Mouse (Mus musculus) MEL (cell line): ENCODE data around the gene Tfam. TPM values are rescaled to one million over a fixed set of nuclear protein-coding genes. Genes with fewer than 3 reads are reported as not detected.

Source experiments
- DNase-seq: peaks from one replicate; pipeline ENCODE4 v3.0.0; 2011; ENCODE audit warnings: low read depth, low spot score
- H3K27ac ChIP-seq: 2 replicates; pipeline ENCODE4 v1.5.1; 2012; ENCODE audit warnings: low read depth, mild to moderate bottlenecking, control low read depth, low read length, moderate library complexity; ENCODE audit not compliant: control insufficient read depth
- H3K27me3 ChIP-seq, 2 experiments: fragments of 150-350 bp in 1 of 2; sonication (generic) in 1 of 2; 2 replicates each; pipeline ENCODE4 v1.6.1; 2012; ENCODE audit warnings: low read length in 2 of 2, mild to moderate bottlenecking in 2 of 2, improper control_type of control experiment in 1 of 2, moderate library complexity in 1 of 2; ENCODE audit not compliant: insufficient read depth in 2 of 2, control insufficient read depth in 1 of 2
- H3K36me3 ChIP-seq, 2 experiments: 2 replicates each; pipeline ENCODE4 v1.6.1; 2012 to 2014; ENCODE audit warnings: low read length in 2 of 2, improper control_type of control experiment in 1 of 2, inconsistent platforms in 1 of 2, mild to moderate bottlenecking in 1 of 2; ENCODE audit not compliant: insufficient read depth in 2 of 2, control insufficient read depth in 1 of 2
- H3K4me1 ChIP-seq, 2 experiments: fragments of 150-350 bp in 1 of 2; sonication (generic) in 1 of 2; 2 replicates each; pipeline ENCODE4 v1.6.1; 2012; ENCODE audit warnings: low read length in 2 of 2, improper control_type of control experiment in 1 of 2, mild to moderate bottlenecking in 1 of 2; ENCODE audit not compliant: insufficient read depth in 2 of 2, control insufficient read depth in 1 of 2
- H3K4me3 ChIP-seq, 2 experiments: fragments of 150-350 bp in 1 of 2; sonication (generic) in 1 of 2; 2 replicates each; pipeline ENCODE4 v1.5.1; 2012; ENCODE audit warnings: low read depth in 2 of 2, low read length in 2 of 2, mild to moderate bottlenecking in 2 of 2, moderate library complexity in 2 of 2, control low read depth in 1 of 2, improper control_type of control experiment in 1 of 2; ENCODE audit not compliant: control insufficient read depth in 1 of 2, insufficient read depth in 1 of 2
- H3K79me2 ChIP-seq: 2 replicates; pipeline ENCODE4 v1.6.1; 2012; ENCODE audit warnings: mild to moderate bottlenecking, low read length, moderate library complexity; ENCODE audit not compliant: control insufficient read depth, poor library complexity, insufficient read depth
- H3K9ac ChIP-seq: 2 replicates; pipeline ENCODE4 v1.6.1; 2012; ENCODE audit warnings: low read depth, mild to moderate bottlenecking, control low read depth, low read length, moderate library complexity; ENCODE audit not compliant: control insufficient read depth, poor library complexity, severe bottlenecking
- H3K9me3 ChIP-seq: fragments of 150-350 bp; sonication (generic); replicated peaks from 2 replicates; pipeline ENCODE4 v1.6.1; 2012; ENCODE audit warnings: mild to moderate bottlenecking, low read length, improper control_type of control experiment, moderate library complexity; ENCODE audit not compliant: insufficient read depth
- TBP ChIP-seq: IDR thresholded peaks from 2 replicates; pipeline ENCODE4 v1.8.0; 2011; ENCODE audit warnings: low read depth, low read length, improper control_type of control experiment
- ZKSCAN1 ChIP-seq: IDR thresholded peaks from 2 replicates; pipeline ENCODE4 v1.6.1; 2012; ENCODE audit warnings: low read depth, mild to moderate bottlenecking, inconsistent platforms, low read length, improper control_type of control experiment, moderate library complexity
- ZMIZ1 ChIP-seq: IDR thresholded peaks from 2 replicates; pipeline ENCODE4 v1.6.1; 2012; ENCODE audit warnings: low read depth, mild to moderate bottlenecking, inconsistent platforms, low read length, improper control_type of control experiment, moderate library complexity
- polyA plus RNA-seq, 2 experiments: library from polyadenylated mRNA; stranded (reverse) in 1 of 2; unstranded in 1 of 2; fragments of >175 nt in 1 of 2; fragments of >200 nt in 1 of 2; gene quantifications; 2 replicates each; pipeline versions ENCODE4 v1.2.1 to v1.2.4; 2012; ENCODE audit warnings: low replicate concordance in 2 of 2, low read depth in 1 of 2; ENCODE audit not compliant: insufficient read length in 2 of 2, insufficient read depth in 1 of 2, missing spikeins in 1 of 2
- total RNA-seq: library from RNA; depleted of rRNA; stranded (reverse); fragments of 300-350 nt; gene quantifications from 2 replicates; pipeline ENCODE4 v1.2.3, GENCODE M21; 2012; rRNA removed

Gene Tfam
- total and polyA plus RNA-seq, 3 experiments: 55.9 to 97.8 (median 76.4) TPM

GRCm38 (mm10) chr10:71176341-71176740, 61.7 kb downstream of the Tfam start:
- no peak for DNase-seq
- no peak overlapping the region for H3K27ac ChIP-seq
- no peaks in the 10 kb centered on the region for H3K9me3 ChIP-seq
- H3K4me1 ChIP-seq: no peaks in the 10 kb centered on the region
- TF ChIP-seq TBP (no peak), ZMIZ1 (no peak), ZKSCAN1 (no peak)
- H3K9ac ChIP-seq: no peak overlapping the region
- H3K27me3 ChIP-seq: no peaks in the 10 kb centered on the region
- H3K79me2 ChIP-seq: no peaks in the 10 kb centered on the region
- no peak overlapping the region for H3K4me3 ChIP-seq
- H3K36me3 ChIP-seq: no peaks in the 10 kb centered on the region

Other genes starting within 250 kb of the Tfam start
- gene Bicc1, start 78.6 kb downstream of the Tfam start, total RNA-seq: not detected in 2 replicates
- gene Bicc1, start 78.6 kb downstream of the Tfam start, polyA plus RNA-seq: not detected
- gene Ube2d1, start 47.0 kb upstream of the Tfam start, total RNA-seq: 2.4 and 2.9 TPM in 2 replicates
- gene Ube2d1, start 47.0 kb upstream of the Tfam start, polyA plus RNA-seq: 10 to 100 TPM in 1 of 2 experiments, not detected in 1; 16.5 TPM
- 109 and 117 TPM in 2 replicates for gene Cisd1, start 106.7 kb upstream of the Tfam start, total RNA-seq
- gene Cisd1, start 106.7 kb upstream of the Tfam start, polyA plus RNA-seq: 100 to 1,000 TPM in 1 of 2 experiments, not detected in 1; 108 TPM
- gene Ipmk, start 109.5 kb upstream of the Tfam start, total RNA-seq: 21.0 and 21.9 TPM in 2 replicates
- 10 to 100 TPM in 1 of 2 experiments, not detected in 1; 36.7 TPM for gene Ipmk, start 109.5 kb upstream of the Tfam start, polyA plus RNA-seq